Mouse (Mus musculus) cerebellum, postnatal 25 days (tissue): ENCODE results near the gene Nptn.
A peak's percentile ranks its signal among the peaks of the same experiment; 100 is the strongest.

ENCODE experiments used
- DNase-seq, 2 experiments: peaks; one replicate each; pipeline ENCODE4 v3.0.0; 2021; ENCODE audit warnings: mixed read lengths in 2 of 2

Gene Nptn

GRCm38 (mm10) chr9:58581958-58582540, at the start of gene Nptn:
TSS of gene Nptn (plus strand) at chr9:58582240.
- peak; percentile 96 to 99 for DNase-seq

GRCm38 (mm10) chr9:58533322-58533721, 48.7 kb upstream of the Nptn start:
- peak; percentile 78 to 83 for DNase-seq

GRCm38 (mm10) chr9:58534766-58535165, 47.3 kb upstream of the Nptn start:
- peak; percentile 59 to 78 for DNase-seq

GRCm38 (mm10) chr9:58535447-58536134, 46.4 kb upstream of the Nptn start:
- DNase-seq = peak; percentile 61 to 72

GRCm38 (mm10) chr9:58537774-58538173, 44.3 kb upstream of the Nptn start:
- no peak for DNase-seq

GRCm38 (mm10) chr9:58539886-58540285, 42.2 kb upstream of the Nptn start:
- peak; percentile 69 to 77 for DNase-seq

GRCm38 (mm10) chr9:58541895-58542338, 40.1 kb upstream of the Nptn start:
- peak; percentile 57 to 78 for DNase-seq

GRCm38 (mm10) chr9:58544879-58545324, 37.1 kb upstream of the Nptn start:
- peak; percentile 50 to 55 for DNase-seq

- DNase-seq = peak in 1 of 2 experiments; percentile 42
These were observed 36.6 kb upstream of the Nptn start for GRCm38 (mm10) chr9:58545428-58545827.

- DNase-seq = peak; percentile 67 to 76
These were observed 35.2 kb upstream of the Nptn start for GRCm38 (mm10) chr9:58546630-58547360.

GRCm38 (mm10) chr9:58548897-58549296, 33.1 kb upstream of the Nptn start:
- DNase-seq = no peak

- DNase-seq = peak; percentile 47 to 59
These were observed 32.3 kb upstream of the Nptn start for GRCm38 (mm10) chr9:58549694-58550093.

GRCm38 (mm10) chr9:58550928-58551327, 31.1 kb upstream of the Nptn start:
- DNase-seq = no peak

GRCm38 (mm10) chr9:58552083-58552482, 30.0 kb upstream of the Nptn start:
- DNase-seq = peak in 1 of 2 experiments; percentile 6

- peak in 1 of 2 experiments; percentile 75 for DNase-seq
These were observed 27.8 kb upstream of the Nptn start for GRCm38 (mm10) chr9:58554056-58554907.

GRCm38 (mm10) chr9:58554908-58555684, 26.9 kb upstream of the Nptn start, which contains the start of gene Cd276:
TSS of gene Cd276 (minus strand) at chr9:58555437.
- peak; percentile 78 to 82 for DNase-seq

- DNase-seq = no peak
These were observed 26.2 kb upstream of the Nptn start for GRCm38 (mm10) chr9:58555685-58556414.

GRCm38 (mm10) chr9:58556627-58557026, 25.4 kb upstream of the Nptn start:
- no peak for DNase-seq

GRCm38 (mm10) chr9:58557457-58558455, 24.3 kb upstream of the Nptn start:
- no peak for DNase-seq

GRCm38 (mm10) chr9:58560211-58560610, 21.8 kb upstream of the Nptn start:
- DNase-seq = no peak
